Mouse (Mus musculus) liver, adult 10 weeks (tissue): ENCODE data around the gene Pou3f3. TPM values are rescaled to one million over a fixed set of nuclear protein-coding genes. Genes with fewer than 3 reads are reported as not detected.

ENCODE experiments used
- polyA plus RNA-seq: library from polyadenylated mRNA; stranded (reverse); fragments of 350-450 nt; fragmentation: Illumina TruSeq; extraction: RNeasy Lipid Tissue Mini Kit (QIAGEN cat#74804); gene quantifications from one replicate; pipeline ENCODE4 v1.2.3, GENCODE M21; 2014; ENCODE audit warnings: low read depth, low replicate concordance

Gene Pou3f3
- polyA plus RNA-seq = not detected

DNA sequence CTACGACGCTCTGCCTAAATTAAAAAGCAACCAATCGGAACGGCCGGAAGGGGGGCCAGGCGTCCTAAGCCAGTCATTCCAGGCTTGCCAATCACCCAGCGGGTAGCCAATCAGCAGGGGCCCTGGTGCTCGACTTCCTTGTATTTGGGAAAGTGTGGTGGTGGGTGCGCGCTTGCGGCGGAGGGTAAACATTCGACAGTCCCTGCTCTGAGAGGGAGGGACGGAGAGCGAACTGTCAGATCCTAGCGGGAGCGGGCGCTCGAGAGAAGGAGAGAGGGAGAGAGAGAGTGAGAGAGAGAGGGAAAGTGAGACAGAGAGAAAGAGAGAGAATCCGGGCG is at the start of gene Pou3f3:
Gene Pou3f3, plus strand, starts transcription at position 191 of the 338 bp plus-strand sequence.

Other genes with a start within 250 kb of the Pou3f3 start
- 24.8 TPM for gene Mrps9, start 155.5 kb downstream of the Pou3f3 start, polyA plus RNA-seq